Mouse (Mus musculus) B cell, adult 2 months (primary cell): ENCODE results near the gene Cltb.

Experiments
- DNase-seq, 2 experiments: peaks; one replicate each; pipeline ENCODE4 v3.0.0; 2022

Cltb gene

DNA sequence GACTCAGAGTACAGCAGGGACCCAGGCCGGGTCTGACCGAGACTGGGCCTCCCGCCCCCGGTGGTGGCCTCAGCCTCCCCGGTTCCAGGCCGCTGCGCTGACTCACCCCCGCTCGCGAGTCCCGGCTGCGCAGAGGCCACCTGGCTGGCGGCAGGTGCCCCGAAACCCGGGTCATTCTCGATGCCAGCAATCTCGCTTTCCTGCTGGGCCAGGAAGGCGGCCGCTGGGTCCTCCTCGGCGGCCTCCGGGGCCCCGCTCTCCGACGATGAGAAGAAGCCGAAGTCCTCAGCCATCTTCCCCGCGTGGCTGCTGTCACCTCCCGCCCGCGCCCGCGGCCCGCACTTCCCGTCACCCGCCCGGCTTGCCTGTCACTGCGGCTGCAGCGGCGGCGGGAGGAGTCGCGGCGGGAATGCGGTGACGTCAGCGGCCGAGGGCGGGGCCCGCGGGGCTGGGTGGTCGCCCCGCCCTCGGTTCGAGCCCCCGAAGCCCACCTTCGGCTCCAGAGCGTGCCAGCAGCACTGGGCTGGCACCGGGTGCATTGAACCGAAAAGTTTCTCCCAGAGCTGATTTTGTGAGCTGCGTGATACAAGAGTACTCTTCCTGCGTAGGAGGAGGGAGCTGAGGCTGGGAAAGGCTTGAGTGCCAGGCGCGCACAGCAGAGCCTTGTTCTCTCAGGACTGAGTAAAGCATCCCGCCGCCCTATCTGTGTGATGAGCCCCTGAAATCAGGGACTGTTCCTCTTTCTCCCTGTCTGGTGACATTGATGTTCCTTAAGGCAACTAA lies at the start of gene Cltb:
TSS of gene Cltb (minus strand) at position 373 of the 783 bp plus-strand sequence.
- peak; percentile 82 to 83 for DNase-seq

DNA sequence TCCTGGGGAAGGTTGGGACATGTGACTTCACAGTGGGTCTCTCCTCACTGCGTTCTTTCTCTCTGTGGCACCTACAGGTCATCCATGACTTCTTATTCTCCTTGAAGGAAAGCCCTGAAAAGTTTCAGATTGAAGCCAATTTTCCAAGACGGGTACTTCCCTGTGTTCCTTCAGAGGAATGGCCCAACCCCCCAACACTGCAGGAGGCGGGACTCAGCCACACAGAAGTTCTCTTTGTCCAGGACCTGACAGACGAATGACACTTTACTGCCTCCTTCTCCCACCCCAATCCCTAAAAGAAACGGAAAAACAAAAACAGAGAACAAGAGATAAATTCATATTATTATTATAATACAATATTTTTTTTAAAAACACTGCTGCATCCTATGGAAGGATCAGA lies 49.7 kb upstream of the Cltb start:
- DNase-seq, result no peak

DNA sequence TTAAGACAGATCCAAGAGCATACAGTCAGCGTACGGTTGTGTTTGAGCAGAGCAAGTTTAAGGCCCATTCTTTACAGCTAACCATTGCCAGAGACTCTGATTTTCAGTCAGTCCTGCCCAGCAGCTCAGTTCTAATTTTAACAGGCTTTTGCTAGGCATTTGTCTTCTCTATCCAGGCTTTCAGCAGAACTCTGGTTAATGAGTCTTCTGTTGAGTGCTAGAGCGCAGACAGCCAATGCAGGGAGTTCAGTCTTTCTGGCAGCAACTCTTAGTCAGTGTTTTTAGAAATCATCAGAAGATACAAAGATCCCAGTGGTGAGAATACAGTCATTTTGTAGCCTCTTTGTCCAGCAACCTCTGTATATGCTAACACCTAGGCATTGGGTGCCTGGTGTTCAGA lies 39.3 kb upstream of the Cltb start:
- no peak for DNase-seq

- no peak for DNase-seq
These were observed 23.9 kb upstream of the Cltb start for GRCm38 (mm10) chr13:54635011-54635410.

- DNase-seq, result no peak
These were observed 21.7 kb upstream of the Cltb start for GRCm38 (mm10) chr13:54632731-54633277.

DNA sequence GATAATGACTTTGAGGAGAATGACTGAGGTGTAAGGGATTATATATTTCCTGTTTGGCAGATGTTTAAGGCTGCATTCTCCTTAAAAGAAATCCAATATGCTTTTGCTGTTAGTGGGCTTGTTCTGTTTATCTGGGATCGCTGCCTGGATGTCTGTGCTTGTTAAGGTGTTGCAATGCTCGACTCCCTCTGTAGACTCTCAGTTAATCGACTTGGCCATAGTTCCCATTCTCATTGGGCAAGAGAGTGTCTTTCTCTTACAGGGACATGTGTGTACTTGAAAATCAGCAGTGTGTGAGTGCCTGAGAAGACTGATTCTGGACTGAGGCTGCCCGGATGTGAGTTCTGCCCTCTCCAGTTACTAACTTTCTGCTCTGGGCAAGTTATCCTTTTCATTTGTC lies 18.0 kb upstream of the Cltb start:
- no peak for DNase-seq

DNA sequence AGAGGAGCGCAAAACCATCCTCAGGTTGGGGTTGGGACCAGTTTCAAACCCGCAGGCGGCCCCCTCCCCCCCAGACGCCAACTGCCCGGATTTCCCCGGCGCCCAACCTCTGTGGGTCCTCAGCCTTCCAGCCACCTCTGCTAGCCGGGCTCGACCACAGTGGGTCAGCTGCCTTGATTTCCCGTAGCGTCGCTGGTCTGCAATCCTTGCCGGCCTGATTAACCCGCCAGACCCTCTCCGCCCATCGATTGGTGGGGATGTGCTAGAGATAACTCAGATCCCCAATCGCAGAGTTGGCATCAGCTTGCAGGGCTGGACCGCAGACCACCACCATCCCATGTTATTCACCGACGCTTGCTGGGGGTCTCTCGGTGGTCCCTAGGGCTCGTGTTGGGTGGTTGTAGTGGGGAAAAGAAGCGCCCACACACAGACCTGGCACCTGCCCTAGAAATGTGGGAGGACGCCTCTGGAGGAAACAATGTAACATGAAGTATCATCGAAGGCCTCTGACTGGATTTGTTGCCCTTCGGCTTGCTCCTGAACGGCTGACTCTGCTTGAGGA lies 10.9 kb upstream of the Cltb start:
- DNase-seq, result no peak

DNA sequence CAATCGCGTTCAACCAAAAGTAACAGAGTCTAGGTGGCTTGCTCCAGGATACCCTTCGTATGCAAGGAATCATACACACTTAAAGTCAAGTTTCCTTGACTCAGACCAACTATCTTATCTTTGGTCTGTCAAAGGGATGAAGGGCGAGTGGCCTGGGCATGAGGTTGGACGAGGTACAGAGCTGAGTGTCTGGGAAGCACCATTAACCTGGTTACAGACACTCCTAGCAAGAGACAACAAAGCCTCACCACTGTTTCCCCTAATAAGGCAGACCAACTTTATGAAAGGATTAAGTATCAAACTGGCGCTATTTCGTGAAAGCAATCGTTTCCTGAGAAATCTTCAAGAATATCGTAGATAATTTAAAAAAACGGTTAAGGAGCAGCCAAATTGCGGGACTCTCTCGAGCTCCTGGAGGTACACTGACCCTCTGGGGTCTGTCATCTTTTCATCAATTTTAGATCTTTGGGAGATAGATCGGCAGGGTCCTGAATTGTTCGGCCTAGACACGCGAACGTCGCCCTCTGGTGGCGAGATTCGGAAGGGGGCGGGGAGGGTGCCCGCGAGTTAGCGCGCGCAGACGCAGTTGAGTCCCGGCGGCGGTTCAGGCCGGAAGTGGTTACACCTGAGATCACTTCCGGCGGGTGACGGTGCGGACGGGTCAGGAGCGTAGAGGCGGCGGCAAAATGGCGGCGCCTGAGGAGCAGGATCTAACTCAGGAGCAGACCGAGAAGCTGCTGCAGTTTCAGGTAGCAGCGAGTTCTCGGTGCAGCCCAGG lies 10.2 kb upstream of the Cltb start, which contains the start of gene Faf2:
TSS of gene Faf2 (plus strand) at position 630 of the 778 bp plus-strand sequence.
- peak; percentile 99 for DNase-seq

DNA sequence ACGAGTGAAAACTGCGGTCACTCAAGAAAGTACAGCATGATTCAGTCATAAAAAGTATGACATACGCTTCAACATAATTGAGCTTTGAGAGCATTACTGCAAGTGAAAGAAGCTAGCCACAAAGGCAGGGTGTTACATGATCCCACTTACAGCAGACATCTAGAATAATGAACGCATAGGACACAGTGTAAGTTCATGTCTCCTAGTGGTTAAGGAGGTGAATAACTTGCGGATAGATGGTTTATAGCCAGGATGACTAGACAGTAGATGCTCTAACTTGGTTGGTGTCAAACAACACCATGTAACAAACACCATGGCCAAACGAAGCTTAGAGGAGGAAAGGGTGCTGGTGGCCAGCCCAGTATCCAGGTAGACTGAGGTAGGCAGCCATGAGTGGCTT lies 5.9 kb upstream of the Cltb start:
- DNase-seq, result no peak

- DNase-seq, result no peak
These were observed 5.2 kb upstream of the Cltb start for GRCm38 (mm10) chr13:54616307-54616706.

GRCm38 (mm10) chr13:54613141-54613540 lies 2.0 kb upstream of the Cltb start:
- DNase-seq, result peak in 1 of 2 experiments; percentile 23

DNA sequence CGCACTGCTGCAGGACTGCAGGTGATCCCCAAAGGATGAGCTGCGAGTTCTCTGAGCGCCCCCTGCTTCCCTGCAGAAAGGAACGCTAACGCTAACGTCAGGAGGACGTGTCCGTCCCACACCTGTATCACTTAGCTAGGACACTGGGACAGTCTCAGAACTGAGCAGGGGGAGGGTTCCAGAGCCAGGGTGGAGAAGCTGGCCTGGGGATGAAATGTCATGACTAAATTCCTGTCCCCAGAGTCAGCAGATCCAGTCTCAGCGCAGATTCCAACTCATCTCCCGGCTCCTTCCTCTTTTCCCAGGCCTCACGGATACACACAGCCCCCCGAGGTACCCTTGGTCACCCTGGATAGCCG lies 552 bp downstream of the Cltb start:
- no peak for DNase-seq

DNA sequence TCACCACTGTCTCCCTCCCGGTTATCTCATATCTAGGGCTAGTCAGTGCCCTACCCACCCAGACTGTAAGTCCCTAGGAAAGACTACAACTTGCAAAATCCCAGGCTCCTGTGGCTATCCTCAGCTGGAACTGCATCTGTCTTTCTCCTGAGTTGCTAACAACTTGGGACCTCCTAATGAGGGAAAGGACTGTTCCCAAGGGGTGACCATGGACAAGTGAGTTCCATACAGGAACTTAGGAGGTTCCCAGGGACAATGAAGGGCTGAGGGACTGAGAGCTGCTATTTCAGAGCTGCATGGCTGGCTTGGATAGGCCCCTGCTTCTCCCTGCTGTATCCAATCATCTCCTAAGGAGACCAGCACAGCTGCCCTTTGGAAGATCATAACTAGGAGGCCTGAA lies 1.8 kb downstream of the Cltb start:
- DNase-seq, result no peak

DNA sequence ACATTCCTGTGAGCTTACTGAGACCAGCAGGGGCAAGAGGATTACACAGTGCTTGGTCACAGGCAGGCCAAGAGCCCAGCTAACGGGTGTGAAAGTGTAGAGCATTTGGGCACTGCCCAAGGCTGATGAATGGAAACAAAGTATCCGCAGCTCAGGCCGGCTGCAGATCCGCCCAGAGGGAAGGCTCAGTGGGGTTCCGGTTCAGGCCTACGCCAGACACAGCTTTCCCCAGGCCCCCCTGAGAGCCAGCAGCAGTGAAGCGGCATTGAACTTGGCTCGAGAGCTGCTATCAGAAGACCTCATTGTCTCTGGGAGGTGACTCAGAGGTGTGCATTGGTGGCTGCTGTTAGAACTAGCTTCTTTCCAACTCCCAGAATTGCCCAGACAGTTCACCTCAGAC lies 2.5 kb downstream of the Cltb start:
- DNase-seq, result no peak

DNA sequence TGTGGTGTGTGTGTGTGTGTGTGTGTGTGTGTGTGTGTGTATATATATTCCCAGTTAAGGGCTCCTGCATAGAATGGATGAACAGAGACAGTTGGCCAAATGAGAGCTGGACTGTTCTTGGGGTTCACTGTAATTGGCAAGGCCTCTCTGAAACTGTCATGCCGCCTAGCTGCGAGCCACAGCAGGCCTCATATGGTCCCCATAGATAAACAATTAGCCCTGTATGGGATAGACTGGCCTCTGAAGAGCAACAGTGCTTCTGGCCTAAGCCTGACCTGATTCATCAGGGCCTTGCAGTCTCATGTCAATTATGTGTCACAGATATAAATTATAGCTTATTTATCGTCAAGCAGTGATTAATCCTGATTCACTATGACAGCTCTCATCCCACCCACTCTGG lies 3.1 kb downstream of the Cltb start:
- no peak for DNase-seq

GRCm38 (mm10) chr13:54607204-54607603 lies 3.9 kb downstream of the Cltb start:
- DNase-seq, result no peak

DNA sequence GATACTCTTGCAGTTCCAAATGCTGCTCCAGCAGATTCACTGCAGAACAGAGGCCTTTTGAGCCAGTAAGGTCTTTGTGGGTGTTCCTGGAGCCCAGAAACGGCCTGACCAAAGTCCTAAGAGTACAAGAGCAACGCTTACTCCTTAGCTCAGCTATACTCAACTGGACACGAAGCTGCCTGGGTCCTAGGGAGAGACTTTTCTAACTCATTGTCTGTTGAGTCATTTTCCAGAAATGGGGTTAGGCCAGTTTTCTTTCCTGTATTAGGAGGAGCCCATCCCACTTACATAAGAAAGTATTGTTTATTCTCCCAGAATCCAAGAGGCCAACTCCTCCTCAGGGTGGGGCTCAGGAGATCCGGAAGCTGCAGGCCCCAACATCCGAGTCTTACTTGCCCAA lies 5.7 kb downstream of the Cltb start:
- no peak for DNase-seq

DNA sequence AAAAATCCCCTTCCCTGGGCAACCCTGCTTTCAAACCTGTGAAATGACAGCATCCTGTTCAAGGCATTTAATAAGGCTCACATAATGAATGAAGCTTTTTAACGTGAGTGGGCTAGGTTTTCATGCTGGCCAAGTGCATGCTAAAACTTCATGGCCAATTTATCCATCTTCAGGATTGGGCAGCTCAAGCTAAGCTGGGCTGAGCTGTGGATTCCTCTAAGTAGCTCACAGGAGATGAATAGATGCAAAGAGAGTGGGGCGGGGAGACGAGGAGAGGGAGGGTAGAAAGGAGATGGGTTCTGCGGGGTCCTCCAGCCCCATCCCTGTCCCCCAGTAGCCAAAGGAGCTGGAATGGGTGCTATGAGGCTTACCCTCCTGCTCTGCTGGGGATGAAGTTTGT lies 6.9 kb downstream of the Cltb start:
- no peak for DNase-seq

DNA sequence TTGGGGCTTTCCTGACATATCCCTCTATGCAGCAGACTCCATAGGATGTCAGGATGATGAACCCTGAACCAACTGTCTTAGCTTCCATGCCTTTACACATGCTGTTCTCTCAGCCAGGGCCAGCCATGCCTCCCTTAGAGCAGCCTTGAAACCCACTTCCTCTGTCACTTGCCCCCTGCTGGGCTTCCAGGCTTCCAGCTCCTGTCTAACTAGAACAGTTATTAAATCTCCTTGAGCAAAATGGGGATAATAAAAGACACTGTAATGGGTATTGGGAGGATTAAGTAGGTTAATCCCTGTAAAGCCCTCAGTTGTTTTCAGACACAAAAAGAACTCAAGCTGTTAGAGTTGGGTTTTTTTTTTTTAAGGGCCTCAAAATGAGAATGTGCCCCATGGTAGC lies 7.6 kb downstream of the Cltb start:
- DNase-seq, result no peak

DNA sequence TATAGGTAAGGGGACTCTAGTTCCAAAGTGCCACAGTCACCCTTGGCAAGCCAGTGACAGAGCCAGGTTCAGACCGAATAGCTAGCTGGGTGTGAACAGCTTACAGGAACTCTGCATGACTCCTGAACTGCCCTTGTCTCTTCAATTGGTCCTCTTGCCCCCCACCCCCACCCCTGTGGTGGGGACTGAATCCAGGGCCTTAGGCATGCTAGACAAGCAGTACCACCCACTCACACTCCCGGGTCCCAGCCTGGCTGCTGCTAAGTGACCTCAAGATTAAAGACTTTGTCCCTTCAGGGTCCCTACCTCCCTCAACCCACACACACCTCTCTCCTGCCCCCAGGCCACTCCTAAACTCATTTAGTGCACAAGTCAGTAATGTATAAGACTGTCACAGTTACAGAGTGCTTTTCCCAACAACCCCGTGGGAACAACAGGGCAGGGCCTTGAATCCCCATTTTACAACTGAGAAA lies 8.5 kb downstream of the Cltb start:
- no peak for DNase-seq

DNA sequence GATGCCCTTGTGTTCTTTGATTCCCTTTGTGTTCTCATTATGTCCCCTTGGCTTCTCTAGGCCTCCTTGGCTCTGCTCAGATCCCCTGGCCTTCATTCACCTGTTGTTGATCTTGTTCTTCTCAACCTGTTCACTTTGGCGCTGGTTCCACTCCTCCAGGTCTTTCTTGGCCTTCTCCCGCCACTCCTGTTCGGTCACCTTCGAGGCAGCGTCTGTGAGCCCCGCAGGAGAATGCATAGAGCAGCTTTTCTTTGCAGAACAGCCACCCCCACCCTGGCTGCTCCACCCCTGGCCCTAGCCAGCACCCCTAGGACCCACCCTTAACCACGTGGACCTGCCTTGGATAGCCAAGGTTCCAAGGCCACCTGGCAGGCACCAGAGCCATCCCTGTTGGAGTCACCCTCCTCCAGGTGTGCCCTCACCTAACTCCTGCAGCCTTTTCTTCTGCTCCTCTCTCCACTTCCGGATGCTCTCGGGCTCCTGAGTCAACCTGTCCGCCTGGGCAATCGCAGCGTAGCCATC lies 12.5 kb downstream of the Cltb start:
- DNase-seq, result no peak

GRCm38 (mm10) chr13:54596870-54597269 lies 14.3 kb downstream of the Cltb start:
- no peak for DNase-seq

DNA sequence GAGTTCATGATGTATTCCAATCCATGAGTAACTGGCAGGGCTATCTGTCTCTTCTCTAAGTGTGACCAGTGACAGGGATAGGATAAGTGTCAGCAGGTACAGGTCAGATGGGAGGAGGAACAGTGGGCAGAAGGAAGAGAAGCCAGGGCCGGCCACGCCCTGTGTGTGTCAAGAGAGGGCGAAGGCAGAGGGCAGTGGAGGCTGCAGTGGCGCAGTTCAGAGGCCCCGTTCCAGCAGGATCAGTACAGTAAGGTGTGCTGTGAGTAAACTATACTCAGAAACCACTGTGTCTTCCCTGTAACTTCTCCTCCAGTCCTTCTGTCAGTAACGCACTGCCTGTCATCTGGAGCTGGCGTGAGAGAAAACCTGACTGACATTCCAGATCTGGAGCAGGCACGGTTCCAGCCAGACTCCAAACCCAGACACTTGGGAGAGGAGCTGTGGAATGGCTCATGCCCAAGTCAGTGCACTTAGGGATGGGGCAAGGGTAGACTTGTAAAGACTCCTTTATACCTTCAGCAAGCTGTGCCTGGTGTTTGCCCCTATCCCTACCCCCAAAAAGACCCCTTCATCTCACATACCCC lies 14.9 kb downstream of the Cltb start:
- no peak for DNase-seq
